Mouse (Mus musculus) megakaryocyte, embryonic 14.5 days (primary cell): Measurements from ENCODE around the gene Hs6st3. TPM values are rescaled to one million over a fixed set of nuclear protein-coding genes. Genes with fewer than 3 reads are reported as not detected.
"Not testable (repeated sequence)": the region's sequence is repeated elsewhere in the genome, so short reads cannot be mapped to it uniquely, and the experiment has no call there.

Source experiments
- H3K27me3 ChIP-seq: replicated peaks from 2 replicates; pipeline ENCODE3; 2012; ENCODE audit warnings: inconsistent platforms
- H3K36me3 ChIP-seq: replicated peaks from 2 replicates; pipeline ENCODE3; 2012; ENCODE audit warnings: low read length, inconsistent platforms, mixed read lengths
- H3K4me1 ChIP-seq: 2 replicates; pipeline ENCODE4 v1.6.1; 2012; ENCODE audit warnings: inconsistent platforms
- H3K4me3 ChIP-seq: replicated peaks from 2 replicates; pipeline ENCODE3; 2012; ENCODE audit warnings: moderate library complexity, mild to moderate bottlenecking, inconsistent platforms
- H3K9me3 ChIP-seq: 2 replicates; pipeline ENCODE4 v1.6.1; 2012; ENCODE audit warnings: inconsistent platforms
- FLI1 ChIP-seq: IDR thresholded peaks from 2 replicates; pipeline ENCODE4 v1.6.1; 2012; ENCODE audit warnings: low read length, inconsistent platforms, mixed read lengths
- GATA1 ChIP-seq: IDR thresholded peaks from 3 replicates; pipeline ENCODE4 v1.6.1; 2012; ENCODE audit warnings: mixed read lengths, low read length, inconsistent platforms, borderline replicate concordance
- polyA plus RNA-seq: library from polyadenylated mRNA; stranded (reverse); fragments of >175 nt; gene quantifications from 2 replicates; pipeline ENCODE4 v1.2.3, GENCODE M21; 2012; ENCODE audit warnings: low replicate concordance; ENCODE audit not compliant: insufficient read depth

Gene Hs6st3
- polyA plus RNA-seq, 1 experiment = not detected

DNA sequence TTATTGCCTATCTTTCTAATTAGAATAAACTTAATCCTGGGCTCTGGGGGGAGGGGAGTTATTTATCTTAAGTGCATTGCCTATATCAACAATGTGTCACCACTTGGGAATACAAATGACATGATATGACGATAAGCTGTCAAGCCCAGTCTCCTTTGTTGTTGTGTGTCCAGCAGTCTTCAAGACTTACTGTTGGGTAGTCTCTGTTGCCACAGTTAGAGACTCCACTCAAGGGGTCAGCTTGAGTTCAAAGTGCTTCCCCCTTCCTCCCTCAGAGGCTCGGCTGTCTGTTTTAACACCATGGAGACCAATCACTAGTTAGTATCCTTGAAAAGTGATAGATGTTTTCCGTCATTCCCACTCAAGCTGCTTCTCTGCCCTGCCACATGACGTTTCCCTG lies 339.7 kb downstream of the Hs6st3 start:
- H3K4me1 ChIP-seq = no peaks in the 10 kb centered on the region
- H3K4me3 ChIP-seq = no peak overlapping the region
- H3K9me3 ChIP-seq = peaks cover 36% of the 10 kb centered on the region
- TF ChIP-seq GATA1 = no peak
- no peak for TF ChIP-seq FLI1
- no peaks in the 10 kb centered on the region for H3K27me3 ChIP-seq
- H3K36me3 ChIP-seq = no peaks in the 10 kb centered on the region

DNA sequence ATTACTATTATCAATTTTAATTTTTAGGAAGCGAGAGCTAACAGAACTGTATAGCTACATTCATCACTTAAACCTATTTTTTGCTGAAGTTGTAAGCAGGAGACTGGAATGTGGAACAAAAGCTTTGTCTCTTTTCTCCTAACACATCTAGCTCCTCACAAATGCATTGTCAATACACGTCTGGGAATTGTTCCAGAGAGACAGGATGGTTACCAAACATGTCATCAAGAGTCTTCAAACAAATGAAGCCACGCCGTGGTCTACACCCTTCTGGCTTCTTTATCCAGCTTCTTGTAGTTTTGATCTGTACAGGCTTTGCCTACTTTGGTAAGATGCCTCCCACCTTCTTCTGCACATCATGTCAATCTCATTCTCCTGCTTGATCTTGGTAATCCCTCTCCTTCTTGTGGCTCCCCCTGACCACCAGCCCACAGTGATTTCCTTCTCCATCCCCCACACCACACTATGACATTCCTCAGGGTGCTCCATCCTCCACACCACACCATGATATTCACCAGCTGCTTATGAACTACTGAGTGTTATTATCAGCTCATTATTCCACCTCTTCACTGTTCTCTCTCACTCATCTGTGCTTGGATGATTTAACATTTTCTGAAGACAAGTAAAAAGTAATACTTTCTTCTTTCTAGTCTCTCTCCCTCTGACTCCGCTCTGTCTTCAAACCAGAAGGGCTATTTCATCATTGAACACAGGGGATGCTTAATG lies 351.0 kb downstream of the Hs6st3 start:
- Histone ChIP-seq H3K36me3 (no peaks in the 10 kb centered on the region), H3K9me3 (peaks cover 31% of the 10 kb centered on the region), H3K4me1 (no peaks in the 10 kb centered on the region), H3K27me3 (no peaks in the 10 kb centered on the region), H3K4me3 (no peak overlapping the region)
- TF ChIP-seq GATA1 (no peak), FLI1 (no peak)

DNA sequence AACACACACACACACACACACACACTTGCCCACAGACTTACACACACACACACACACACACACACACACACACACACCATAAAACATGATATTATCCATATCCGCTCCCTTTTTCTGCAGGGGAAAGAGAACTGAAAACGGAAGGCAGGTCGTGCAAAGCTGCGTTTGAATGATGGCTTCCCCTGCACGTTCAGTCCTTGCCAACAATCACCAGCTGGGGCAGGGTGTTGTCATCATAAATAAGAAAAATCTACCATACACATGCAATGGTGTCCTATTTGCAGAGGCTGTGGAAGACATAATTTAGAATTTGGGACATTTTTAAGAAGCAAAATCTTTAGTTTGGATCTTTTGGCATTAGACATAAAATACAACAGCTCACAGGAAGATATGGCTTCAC lies 382.5 kb downstream of the Hs6st3 start:
- peaks cover 33% of the 10 kb centered on the region for H3K9me3 ChIP-seq
- no peaks in the 10 kb centered on the region for H3K4me1 ChIP-seq
- no peak overlapping the region for H3K4me3 ChIP-seq
- TF ChIP-seq GATA1 (no peak), FLI1 (no peak)
- H3K27me3 ChIP-seq = no peaks in the 10 kb centered on the region
- no peaks in the 10 kb centered on the region for H3K36me3 ChIP-seq

DNA sequence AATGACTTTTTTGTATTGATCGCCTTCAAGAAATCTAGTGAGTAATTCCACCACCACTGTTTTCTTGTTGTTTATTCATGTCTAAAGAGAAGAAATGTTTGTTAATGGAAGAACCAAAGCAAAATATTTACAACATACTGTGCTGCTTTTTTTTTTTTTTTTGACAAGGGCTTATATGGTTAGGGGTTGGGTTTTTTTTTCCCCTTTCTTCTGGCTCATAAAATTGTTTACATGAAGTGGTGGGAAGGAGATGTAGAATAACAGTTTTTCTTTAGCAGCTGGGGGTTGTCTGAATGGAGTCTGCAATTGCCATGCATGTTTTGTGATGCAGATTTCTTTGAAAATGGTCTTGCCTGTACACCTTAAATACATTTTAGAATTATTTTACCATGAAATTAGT lies 382.9 kb downstream of the Hs6st3 start:
- TF ChIP-seq GATA1 (no peak), FLI1 (no peak)
- Histone ChIP-seq H3K36me3 (no peaks in the 10 kb centered on the region), H3K27me3 (no peaks in the 10 kb centered on the region), H3K4me3 (no peak overlapping the region), H3K9me3 (peaks cover 35% of the 10 kb centered on the region), H3K4me1 (no peaks in the 10 kb centered on the region)

DNA sequence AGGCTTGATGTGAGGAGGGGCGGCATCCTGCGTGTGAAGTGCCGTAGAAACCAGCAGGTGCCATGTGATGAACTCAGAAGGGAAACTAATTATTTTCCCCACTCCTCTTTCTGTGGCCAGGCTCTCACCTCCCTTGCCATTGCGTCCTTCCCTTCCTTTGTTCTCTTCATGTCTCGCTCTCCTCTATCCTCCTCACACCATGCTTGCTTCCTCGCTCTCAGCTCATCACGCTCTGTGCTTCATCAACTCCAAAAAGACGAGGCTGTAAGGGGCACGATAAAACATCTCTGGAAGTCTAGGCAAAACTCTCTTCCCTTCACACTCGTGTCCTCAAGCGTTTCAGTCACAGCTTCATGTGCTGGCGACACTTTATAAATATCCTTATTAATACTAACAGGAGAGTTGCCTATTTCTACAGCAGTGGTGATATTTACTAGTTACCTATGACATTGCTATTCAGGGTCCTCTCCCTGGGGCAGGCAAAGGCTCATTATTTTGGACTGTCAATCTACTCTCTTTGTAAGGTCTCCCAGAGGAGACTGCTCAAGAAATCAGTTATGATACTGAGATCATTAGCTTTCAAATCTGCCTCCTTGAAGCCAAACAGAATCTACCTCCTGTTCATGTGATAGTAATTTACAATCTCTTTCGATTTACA lies 394.9 kb downstream of the Hs6st3 start:
- Histone ChIP-seq H3K4me1 (no peaks in the 10 kb centered on the region), H3K27me3 (no peaks in the 10 kb centered on the region), H3K36me3 (no peaks in the 10 kb centered on the region), H3K4me3 (no peak overlapping the region), H3K9me3 (peaks cover 19% of the 10 kb centered on the region)
- TF ChIP-seq GATA1 (no peak), FLI1 (no peak)

DNA sequence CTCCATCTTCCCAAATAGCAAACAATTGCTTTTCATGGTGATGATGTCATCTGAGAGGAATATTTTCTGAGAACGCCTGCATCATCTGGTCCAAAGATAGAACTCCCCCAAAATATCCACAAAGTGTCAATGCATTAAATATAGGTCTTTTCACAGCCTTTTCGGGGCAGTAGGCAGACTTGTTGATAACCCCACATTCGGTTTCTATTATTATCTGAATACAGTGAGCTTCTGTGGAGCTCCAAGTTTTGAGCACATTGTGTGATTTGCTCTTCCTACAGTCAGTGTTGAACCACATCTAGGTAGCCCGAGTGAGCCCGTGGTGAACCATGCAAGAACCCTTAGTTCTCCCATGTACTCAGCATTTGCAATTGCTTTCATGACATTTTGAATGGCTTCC lies 402.4 kb downstream of the Hs6st3 start:
- Histone ChIP-seq H3K4me1 (no peaks in the 10 kb centered on the region), H3K9me3 (peaks cover 21% of the 10 kb centered on the region; the same call in 1 of the 2 replicates), H3K4me3 (no peak overlapping the region), H3K27me3 (no peaks in the 10 kb centered on the region), H3K36me3 (no peaks in the 10 kb centered on the region)
- no peak for TF ChIP-seq FLI1
- no peak for TF ChIP-seq GATA1

DNA sequence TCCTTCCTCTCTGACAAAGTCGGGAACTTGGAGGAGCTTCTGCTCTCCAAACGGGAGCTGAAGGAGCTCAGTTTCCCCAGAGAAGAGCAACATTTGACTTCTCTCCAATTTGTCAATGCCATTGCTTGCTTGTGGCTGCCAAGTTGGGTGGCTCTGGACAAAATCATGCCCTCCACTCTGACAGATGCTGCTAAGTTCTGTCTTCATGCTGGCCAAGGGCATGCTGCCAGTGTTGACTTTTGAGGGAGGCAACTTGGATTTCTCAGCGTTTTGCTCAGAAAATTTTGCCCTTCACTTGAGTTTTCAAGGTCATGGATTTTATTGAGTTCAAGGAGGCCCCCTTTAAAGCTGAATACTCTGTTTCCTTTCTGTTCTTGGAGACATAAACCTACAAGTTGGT lies 406.5 kb downstream of the Hs6st3 start:
- TF ChIP-seq GATA1 = no peak
- TF ChIP-seq FLI1 = no peak
- H3K4me1 ChIP-seq = no peaks in the 10 kb centered on the region
- peaks cover 20% of the 10 kb centered on the region for H3K9me3 ChIP-seq
- H3K36me3 ChIP-seq = no peaks in the 10 kb centered on the region
- H3K27me3 ChIP-seq = no peaks in the 10 kb centered on the region
- H3K4me3 ChIP-seq = no peak overlapping the region

DNA sequence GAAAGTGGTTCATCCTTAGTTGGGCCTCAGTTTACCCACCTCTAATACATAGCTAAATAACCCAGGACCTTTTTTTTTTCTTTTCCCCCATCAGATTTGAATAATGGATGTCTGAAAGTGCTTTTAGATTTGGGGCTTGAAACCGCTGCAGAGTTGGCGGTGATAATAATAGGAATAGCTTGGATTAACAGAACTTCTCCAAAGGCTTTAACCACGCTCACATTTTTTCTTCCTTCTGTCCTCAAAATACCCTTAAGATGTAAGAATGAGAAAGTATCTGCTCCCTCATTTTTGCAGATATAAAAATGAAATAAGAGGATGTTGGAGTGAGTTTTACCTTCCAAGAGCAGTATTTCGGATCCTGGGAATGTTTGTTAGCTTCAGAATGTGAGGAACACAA lies 420.2 kb downstream of the Hs6st3 start:
- H3K27me3 ChIP-seq = no peaks in the 10 kb centered on the region
- no peaks in the 10 kb centered on the region for H3K4me1 ChIP-seq
- peaks cover 4% of the 10 kb centered on the region for H3K9me3 ChIP-seq
- TF ChIP-seq GATA1 (no peak), FLI1 (no peak)
- H3K4me3 ChIP-seq = no peak overlapping the region
- no peaks in the 10 kb centered on the region for H3K36me3 ChIP-seq

DNA sequence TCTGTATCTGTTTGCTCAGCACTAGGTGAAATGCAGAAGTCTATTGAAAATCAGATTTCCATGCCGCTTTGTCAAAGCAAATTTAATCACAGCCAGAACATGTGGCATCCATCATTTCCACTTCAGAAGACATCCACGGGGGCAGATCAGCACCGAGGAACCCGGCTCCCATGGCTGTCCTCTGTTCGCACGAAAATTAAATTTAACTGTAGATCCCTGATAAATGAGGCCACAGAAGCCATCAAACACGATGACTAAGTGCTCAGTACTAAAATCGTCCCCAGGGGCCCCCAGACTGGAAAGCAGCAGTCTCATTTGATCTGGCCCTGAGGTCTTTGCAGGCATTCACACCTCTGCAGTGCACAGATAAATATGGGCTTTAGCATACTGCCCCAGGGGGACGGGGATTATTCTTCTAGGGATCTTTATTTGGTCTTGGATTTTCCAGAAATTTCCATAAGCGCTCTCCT lies 443.9 kb downstream of the Hs6st3 start:
- H3K4me3 ChIP-seq = no peak overlapping the region
- peaks cover 31% of the 10 kb centered on the region for H3K9me3 ChIP-seq
- H3K27me3 ChIP-seq = no peaks in the 10 kb centered on the region
- H3K4me1 ChIP-seq = no peaks in the 10 kb centered on the region
- TF ChIP-seq GATA1 (no peak), FLI1 (no peak)
- no peaks in the 10 kb centered on the region for H3K36me3 ChIP-seq

DNA sequence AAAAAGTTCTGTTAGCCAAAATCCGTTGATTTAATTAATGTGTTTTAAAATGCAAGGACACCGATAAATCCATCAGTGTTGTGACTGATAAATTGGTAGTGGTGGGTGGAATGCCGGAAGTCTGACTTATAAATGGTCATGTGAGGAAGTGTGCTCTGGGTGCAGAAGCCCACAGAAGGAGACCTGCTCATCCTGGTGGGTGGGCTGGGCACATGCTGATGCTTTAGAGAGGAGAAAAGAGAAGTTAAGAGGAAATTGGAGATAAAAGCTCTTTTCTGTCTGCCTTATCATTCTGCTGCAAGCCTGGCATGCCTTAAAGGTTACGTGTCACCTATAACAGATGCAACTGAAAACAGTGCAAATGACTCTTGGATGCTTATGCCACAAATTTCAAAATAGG lies 446.9 kb downstream of the Hs6st3 start:
- peaks cover 28% of the 10 kb centered on the region for H3K9me3 ChIP-seq
- no peak overlapping the region for H3K4me3 ChIP-seq
- no peaks in the 10 kb centered on the region for H3K27me3 ChIP-seq
- H3K36me3 ChIP-seq = no peaks in the 10 kb centered on the region
- peaks cover 3% of the 10 kb centered on the region; the same call in 1 of the 2 replicates for H3K4me1 ChIP-seq
- TF ChIP-seq GATA1 = no peak
- no peak for TF ChIP-seq FLI1

DNA sequence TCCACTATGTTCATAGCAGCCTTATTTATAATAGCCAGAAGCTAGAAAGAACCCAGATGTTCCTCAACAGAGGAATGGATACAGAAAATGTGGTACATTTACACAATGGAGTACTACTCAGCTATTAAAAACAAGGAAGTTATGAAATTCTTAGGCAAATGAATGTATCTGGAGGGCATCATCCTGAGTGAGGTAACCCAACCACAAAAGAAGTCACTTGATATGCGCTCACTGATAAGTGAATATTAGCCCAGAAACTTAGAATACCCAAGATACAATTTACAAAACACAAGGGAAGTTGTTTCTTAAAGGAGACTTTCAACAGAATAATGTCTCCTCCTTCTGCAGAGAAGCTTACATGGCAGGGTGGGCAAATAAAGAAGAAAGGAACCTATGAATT lies 449.2 kb downstream of the Hs6st3 start:
- not testable (repeated sequence) for H3K4me1 ChIP-seq, H3K27me3 ChIP-seq, H3K4me3 ChIP-seq, H3K36me3 ChIP-seq
- peaks cover 17% of the 10 kb centered on the region for H3K9me3 ChIP-seq
